Mouse (Mus musculus) left cerebral cortex, postnatal 4 days (tissue): ENCODE data around the gene Bhlhb9. TPM values are rescaled to one million over a fixed set of nuclear protein-coding genes. Genes with fewer than 3 reads are reported as not detected.
A peak's percentile ranks its signal among the peaks of the same experiment; 100 is the strongest.
"Not testable (repeated sequence)": the region's sequence is repeated elsewhere in the genome, so short reads cannot be mapped to it uniquely, and the experiment has no call there.

ENCODE experiments used
- DNase-seq: peaks from one replicate; pipeline ENCODE4 v3.0.0-alpha.2; 2022
- intact Hi-C: fragments of 180-260 bp; cut with DNase I; formaldehyde crosslinking; loops from one replicate; pipeline ENCODE4 v1.15.1; 2025
- total RNA-seq, 2 experiments: library from RNA; stranded (reverse); gene quantifications; 2 replicates each; pipeline ENCODE4 v1.2.3; 2021

Bhlhb9 gene
- total RNA-seq, result 10 to 100 TPM; 85.5 to 87.8 TPM

DNA sequence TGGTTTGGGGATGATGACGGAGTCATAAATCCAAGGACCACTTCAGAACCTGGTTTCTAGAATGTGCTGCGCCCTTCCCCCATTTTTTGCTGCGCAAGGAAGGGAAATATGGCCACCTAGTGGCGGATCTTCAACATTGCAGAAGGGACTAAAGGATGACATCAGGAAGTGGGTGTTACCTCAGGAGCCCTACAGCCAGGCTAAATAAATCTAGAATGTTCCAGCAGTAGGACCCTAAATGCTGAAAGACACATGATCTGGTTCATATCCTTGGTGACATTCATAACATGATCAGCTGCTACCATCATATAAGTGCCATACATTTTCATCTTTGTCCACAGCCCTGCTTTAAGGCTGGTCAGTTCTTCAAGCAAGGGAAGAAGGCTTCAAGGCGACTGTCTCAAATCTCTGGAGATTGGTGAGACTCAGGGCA is at the start of gene Bhlhb9:
Gene Bhlhb9, plus strand, starts transcription at position 383 of the 433 bp plus-strand sequence.
- intact Hi-C loops, result not testable (repeated sequence)
- peak; percentile 51 for DNase-seq

DNA sequence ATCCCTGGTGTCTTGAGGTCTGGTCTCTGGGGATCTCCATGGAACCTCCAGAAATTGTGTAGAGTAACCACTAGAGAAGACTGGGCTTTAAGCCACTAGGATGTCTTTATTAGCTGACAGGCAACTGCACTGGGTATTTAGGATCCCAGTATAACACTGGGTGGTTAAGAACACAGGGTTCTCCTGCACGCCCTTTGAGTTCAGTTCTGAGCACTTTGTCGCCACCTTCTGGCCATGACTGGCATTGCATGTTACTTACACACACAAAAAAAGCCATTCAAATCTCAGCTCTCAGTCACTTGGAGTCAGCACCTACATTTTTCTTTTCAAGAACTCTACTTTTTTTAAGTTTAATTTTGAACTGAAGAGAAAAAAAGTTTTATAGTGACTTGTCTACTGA is 44.6 kb upstream of the Bhlhb9 start:
- intact Hi-C loops, result no loop called here
- peak; percentile 66 for DNase-seq

DNA sequence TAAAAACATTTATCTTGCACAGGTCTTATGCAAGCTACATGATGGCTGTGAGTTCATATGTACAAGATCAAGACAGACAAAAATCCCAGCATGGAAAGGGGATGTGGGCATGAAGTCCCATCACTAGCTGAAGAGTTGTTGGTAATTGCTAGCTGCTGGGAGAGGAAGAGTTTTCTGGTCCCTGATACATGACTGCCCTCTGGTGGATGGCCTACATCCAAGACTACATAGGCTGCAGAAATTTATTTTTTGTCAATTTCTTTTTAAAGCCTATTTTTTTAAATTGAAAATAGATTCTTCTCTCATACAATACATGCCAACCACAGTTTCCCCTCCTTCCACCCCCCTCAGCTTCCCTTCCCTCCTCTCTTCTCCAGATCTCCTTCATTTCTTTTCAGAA is 35.7 kb upstream of the Bhlhb9 start:
- DNase-seq, result peak; percentile 13
- intact Hi-C loops, result no loop called here

DNA sequence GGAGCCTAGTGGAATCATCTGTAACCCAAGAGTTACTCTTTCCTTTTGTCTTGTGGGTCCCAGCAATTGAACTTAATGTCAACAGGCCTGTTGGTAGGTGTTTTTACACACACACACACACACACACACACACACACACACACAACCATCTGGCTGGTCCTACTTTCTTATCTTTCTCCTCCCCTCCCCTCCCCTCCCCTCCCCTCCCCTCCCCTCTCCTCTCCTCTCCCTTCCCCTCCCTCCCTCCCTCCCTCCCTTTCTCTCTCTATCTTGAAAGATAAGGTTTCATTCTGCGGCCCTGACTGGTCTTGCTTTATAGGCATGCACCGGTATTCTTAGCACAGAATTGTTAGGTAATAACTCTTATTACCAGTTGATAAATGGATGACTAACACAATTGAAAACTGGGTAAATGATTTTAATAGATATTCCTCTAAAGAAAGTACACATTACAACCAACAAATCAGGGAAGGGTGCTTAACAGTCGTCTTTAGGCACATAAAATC is 29.3 kb upstream of the Bhlhb9 start:
- DNase-seq, result no peak
- intact Hi-C loops, result no loop called here

DNA sequence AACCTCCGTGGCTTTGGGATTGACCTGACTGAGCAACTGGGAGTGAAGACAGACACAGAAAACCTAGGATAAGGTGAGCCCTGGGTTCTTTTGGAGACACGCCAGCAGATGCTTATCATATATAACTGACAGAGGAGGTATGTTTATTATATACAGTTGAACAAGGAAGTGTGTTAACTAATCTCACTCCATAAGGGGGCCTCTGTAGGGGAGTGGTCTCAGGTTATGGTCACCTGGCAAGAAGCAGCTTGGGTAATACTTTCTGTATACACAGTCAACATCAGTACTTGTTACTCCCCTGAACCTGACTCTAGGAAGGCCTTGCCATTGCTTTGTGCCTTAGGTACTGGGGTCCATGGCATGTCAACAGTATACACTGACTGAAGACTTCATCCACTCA is 28.8 kb upstream of the Bhlhb9 start:
- intact Hi-C loops, result no loop called here

DNA sequence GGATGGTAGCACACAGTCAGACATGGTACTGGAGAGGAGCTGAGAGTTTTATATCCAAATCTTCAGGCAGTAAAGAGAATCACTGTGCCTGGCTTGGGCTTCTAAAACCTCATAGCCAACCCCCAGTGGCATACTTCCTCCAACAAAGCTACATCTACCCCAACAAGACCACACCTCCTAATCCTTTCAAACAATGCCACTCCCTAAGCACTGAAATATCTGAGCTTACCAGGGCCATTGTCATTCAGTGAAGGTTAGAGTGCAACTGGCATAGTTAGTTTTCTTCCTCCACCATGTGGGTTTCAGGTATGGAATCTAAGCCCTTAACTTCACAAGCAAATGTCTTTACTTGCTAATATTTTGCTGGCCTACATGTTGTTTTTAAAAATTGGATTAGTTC is 5.9 kb upstream of the Bhlhb9 start:
- no peak for DNase-seq
- intact Hi-C loops, result no loop called here

More for the DNA sequence above, 28.8 kb upstream of the Bhlhb9 start:
- no peak for DNase-seq

DNA sequence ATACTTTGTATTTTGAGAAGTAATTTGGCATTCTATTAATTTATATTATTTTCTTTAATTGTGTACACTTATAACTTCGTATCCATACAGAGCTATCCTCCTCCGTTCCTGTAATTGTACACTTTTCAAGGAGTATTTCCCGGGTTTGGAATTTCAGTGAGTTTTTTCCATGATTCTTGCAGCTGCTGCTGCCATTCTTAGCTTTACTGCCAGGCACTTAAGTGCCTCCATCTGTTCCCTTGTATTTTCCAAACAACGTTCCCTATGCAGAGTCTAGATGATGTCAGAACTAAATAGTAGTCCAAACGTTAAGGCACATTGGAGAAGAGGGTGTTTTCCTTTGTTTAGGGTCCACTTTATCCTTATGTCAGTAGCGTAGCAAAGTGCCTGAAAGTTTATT is 5.1 kb upstream of the Bhlhb9 start:
- intact Hi-C loops, result no loop called here
- DNase-seq, result no peak

DNA sequence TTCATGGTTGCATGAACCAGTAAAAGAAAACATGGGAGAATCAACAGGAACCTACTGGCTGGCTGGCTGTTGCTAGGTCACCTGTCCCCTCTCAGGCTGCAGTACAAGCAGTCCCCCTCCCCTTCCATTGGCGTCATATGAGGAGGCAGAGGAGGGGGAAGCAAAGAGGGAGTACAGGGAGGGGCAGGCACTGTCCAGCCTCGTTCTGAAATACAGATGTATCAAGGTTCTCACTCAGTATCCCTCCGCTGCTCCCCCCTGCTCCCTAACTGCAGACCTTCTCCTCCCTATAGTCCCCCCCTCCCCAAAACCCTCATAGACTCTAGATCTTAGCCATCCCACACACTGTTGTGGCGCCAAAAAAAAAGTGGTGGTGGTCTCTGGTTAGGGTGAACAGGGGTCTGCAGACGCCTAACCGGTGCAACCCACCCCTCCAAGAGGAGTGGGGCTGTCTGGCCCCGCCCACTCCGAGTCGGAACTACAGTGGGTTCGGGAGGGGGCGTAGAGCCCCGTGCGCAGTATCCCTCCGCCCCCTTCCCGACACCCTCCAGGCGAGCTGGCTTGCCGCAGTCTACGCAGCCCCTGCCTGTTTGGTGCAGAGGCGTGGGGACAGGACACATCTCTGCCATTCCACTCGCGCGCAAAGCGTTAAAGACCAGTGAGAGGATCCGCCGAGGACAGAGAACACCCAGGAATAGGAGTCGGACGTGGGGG is 1.6 kb upstream of the Bhlhb9 start:
- intact Hi-C loops, result not testable (repeated sequence)
- DNase-seq, result peak; percentile 82

DNA sequence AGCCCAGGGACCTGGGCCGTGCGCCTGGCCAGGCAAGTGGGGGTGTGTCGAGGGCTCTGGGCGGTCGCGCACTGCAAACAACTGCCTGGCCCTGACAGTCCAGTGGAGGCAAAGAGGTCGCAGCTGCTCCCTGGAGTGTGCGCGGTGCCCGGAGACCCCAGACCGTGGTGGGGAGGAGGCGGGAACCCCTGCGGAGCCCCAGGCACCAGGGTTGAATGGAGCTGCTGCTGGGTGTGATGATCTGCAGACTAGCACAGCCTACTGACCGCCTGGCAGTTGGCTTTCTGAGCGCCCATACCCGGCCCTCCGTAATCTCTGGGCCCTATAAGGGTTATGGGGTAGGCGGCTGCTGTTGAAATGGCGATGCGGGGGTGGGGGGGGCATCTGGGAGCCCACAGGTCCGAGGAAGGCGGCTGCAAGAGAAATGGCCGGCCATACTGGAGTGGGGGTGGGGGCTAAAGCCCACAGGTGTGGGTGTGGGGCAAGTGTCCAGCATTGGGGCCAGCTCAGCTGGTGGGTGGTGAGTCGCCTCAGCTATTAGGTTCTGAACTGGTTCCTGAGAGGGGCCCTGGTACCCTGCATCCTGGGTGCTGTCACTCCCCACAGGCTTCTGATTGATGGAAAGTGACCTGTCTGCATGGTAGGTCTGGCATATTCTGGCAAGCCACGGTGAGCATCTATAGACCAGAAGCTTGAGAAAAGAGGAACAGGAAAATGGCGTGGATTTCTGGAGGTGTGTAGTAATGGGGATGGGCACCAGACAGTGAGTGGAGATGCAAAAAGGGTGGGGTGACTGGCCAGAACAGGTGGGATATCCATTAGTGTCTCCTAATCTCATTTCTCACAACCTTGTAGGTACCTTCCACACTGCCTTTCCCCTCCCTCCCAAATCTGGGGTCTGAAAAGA is 836 bp upstream of the Bhlhb9 start:
- intact Hi-C loops, result not testable (repeated sequence)
- peak; percentile 27 for DNase-seq

DNA sequence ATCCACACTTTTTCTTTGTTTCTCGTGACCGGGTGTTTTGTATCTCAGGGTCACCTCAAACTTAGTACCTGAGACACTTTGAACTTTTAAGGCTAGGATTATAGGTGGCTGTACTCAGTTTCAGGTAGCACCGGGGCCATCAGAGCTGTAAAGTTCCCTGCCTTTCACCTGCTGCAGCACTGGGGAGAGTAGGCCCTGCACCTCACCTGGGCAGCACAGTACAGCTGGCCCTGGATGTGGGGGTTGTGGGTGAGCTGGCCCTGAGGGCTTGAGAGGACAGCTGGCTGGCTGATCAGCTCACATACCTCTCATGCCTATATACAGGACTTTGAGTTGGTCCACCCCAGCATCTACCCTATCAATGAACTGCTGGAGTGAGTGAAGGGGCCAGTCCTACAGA is 6.8 kb downstream of the Bhlhb9 start:
- no peak for DNase-seq
- intact Hi-C loops, result loop anchor here (10.0 kb wide), 1 partner anchor 161 kb away; no protein-coding TSS in a partner anchor

DNA sequence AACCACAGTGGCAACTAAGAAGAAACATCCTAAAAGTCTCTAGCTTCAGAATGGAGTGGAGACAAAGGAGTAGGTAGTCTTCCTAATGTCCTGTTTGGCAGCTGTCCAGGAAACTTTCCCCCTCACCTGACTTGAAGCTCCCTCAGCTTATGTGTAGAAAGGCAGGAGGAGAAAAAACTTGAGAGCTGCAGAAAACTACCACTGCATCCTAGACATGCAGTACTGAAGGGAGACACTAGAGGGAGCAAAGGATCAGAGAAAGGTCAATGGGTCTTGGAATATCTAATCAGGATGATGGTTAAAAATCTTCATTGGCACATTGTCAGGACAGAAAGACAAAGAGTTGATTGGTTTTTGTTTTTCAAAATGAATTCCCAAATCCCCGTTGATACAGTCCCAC is 8.4 kb downstream of the Bhlhb9 start:
- DNase-seq, result peak; percentile 11
- intact Hi-C loops, result loop anchor here (10.0 kb wide), 1 partner anchor 159 kb away; no protein-coding TSS in a partner anchor

DNA sequence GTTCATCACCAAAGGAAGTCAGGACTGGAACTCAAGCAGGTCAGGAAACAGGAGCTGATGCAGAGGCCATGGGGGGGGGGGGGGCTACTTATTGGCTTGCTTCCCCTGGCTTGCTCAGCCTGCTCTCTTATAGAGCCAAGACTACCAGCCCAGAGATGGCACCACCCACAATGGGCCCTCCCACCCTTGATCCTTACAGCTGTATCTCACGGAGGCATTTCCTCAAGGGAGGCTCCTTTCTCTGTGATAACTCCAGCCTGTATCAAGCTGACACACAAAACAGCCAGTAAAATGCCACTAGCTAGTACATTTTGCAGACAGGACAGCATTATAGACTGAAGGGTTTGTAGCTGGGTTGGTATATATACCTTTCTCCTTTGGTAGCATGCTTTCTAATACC is 38.5 kb downstream of the Bhlhb9 start:
- DNase-seq, intact Hi-C loops: not testable (repeated sequence)

DNA sequence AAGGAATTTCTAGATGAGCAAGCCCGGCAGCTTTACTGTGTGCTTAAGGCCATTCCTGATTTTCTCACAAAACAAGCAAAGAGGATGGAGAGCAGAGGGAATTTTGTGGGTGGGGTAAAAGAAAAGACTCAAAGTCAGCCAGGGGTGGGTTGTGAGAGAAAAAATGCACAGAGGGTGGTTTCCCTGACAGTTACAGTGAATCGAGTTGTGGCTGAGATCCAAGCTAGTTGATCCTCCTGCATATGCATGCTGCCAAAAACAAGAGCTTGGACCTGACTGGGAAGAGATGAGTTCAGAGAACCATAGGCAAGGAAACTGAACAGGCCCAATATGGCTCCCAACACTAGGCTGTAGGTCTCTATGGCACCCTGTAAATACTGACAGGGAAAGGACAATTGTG is 40.5 kb downstream of the Bhlhb9 start:
- intact Hi-C loops, result no loop called here
- no peak for DNase-seq

DNA sequence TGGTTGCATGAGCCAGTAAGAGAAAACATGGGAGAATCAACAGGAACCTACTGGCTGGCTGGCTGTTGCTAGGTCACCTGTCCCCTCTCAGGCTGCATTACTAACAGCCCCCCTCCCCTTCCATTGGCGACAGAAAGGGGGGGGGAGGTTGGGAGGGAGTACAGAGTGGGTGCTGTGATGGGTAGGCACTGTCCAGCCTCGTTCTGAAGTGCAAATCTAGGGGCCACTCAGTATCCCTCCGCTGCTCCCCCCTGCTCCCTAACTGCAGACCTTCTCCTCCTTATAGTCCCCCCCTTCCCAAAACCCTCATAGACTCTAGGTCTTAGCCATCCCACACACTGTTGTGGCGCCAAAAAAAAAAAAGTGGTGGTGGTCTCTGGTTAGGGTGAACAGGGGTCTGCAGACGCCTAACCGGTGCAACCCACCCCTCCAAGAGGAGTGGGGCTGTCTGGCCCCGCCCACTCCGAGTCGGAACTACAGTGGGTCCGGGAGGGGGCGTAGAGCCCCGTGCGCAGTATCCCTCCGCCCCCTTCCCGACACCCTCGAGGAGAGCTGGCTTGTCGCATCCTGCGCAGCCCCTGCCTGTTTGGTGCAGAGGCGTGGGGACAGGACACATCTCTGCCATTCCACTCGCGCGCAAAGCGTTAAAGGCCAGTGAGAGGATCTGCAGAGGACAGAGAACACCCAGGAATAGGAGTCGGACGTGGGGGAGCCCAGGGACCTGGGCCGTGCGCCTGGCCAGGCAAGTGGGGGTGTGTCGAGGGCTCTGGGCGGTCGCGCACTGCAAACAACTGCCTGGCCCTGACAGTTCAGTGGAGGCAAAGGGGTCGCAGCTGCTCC is 41.3 kb downstream of the Bhlhb9 start, which contains the start of gene Gprasp2:
Gene Gprasp2, plus strand, starts transcription at position 514 of the 840 bp plus-strand sequence.
- intact Hi-C loops, result not testable (repeated sequence)
- peak; percentile 78 for DNase-seq

DNA sequence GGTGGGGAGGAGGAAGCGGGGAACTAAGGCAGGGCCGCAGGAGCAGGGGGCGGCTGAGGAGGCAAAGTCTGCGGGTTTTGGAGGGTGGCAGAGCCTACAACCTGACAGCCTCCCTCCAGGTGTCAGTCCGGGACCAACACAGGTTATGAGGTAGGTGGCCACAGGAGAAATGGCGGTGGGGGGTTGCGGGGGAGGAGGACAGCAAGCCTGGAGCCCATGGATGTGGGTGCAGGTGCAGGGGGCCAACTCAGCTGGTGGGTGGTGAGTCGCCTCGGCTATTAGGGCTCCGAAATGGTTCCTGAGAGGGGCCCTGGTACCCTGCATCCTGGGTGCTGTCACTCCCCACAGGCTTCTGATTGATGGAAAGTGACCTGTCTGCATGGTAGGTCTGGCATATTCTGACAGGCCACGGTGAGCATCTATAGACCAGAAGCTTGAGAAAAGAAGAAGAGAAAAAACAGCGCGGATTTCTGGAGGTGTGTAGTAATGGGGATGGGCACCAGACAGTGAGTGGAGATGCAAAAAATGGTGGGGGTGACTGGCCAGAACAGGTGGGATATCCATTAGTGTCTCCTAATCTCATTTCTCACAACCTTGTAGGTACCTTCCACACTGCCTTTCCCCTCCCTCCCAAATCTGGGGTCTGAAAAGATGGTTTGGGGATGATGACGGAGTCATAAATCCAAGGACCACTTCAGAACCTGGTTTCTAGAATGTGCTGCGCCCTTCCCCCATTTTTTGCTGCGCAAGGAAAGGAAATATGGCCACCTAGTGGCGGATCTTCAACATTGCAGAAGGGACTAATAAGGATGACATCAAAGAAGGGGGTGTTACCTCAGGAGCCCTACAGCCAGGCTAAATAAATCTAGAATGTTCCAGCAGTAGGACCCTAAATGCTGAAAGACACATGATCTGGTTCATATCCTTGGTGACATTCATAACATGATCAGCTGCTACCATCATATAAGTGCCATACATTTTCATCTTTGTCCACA is 42.3 kb downstream of the Bhlhb9 start:
- intact Hi-C loops, result not testable (repeated sequence)
- DNase-seq, result peak; percentile 36

DNA sequence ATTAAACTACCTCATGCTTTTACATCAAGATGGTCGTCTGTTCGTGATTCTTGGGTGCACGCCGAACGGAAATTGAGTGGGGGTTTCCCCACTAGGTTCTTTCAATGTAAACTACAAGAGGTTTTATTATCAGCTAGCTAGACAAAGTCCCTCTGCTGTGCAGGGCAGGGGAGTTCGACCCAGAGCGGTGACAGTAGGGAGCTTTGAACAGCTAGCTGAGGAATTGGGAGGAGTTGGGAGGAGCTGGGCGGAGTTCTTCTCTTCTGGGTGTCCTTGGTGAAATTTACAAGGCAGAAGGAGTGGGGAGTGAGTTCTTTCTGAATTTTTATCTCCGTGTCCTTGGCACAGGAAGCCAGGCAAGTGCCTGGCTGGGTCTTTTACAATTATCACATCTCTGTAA is 69.4 kb downstream of the Bhlhb9 start:
- intact Hi-C loops, DNase-seq: not testable (repeated sequence)

DNA sequence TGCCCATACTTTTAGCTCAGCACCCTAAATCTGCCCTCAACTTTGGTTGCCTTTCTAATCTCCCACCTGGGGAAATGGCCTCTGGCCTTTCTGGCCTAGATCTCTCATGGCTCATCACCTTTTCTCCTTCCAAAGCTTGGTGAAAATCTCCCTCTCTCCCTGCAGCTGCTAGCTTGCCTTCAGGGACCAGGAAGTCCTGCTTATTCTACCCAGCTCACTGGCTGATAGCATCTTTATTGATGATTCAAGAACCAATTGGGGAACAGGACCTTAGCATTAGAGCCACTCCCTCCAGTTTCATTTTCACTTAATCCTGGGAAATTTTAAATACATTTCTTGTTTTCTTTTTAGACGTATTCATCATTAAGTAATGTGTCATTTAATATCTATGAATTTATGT is 79.3 kb downstream of the Bhlhb9 start:
- DNase-seq, result no peak
- intact Hi-C loops, result no loop called here

DNA sequence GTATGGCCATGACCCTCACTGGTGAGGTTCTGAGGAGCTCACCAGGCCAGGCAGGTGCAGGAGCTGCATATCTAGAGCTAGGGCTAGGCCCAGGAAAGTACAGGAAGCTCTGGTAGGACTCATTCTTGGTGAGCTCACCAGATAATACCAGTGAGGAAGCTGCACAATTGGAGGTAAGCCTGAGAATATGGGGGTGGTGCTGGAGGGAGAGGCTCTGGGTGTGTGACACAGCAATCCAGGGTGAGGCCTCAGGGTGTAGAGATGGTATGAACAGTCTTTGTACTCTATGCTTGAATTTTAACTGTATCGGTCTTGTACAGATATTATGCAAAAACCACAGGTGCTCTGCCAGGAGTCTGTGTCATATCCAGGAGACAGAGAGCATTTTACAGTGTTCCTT is 82.2 kb downstream of the Bhlhb9 start:
- intact Hi-C loops, result no loop called here
- DNase-seq, result no peak
